Mouse (Mus musculus) right cerebral cortex, postnatal 4 days (tissue): ENCODE measurements around the gene Atp2a3.

ENCODE experiments used
- DNase-seq: peaks from one replicate; pipeline ENCODE4 v3.0.0-alpha.2; 2022

Atp2a3 gene

DNA sequence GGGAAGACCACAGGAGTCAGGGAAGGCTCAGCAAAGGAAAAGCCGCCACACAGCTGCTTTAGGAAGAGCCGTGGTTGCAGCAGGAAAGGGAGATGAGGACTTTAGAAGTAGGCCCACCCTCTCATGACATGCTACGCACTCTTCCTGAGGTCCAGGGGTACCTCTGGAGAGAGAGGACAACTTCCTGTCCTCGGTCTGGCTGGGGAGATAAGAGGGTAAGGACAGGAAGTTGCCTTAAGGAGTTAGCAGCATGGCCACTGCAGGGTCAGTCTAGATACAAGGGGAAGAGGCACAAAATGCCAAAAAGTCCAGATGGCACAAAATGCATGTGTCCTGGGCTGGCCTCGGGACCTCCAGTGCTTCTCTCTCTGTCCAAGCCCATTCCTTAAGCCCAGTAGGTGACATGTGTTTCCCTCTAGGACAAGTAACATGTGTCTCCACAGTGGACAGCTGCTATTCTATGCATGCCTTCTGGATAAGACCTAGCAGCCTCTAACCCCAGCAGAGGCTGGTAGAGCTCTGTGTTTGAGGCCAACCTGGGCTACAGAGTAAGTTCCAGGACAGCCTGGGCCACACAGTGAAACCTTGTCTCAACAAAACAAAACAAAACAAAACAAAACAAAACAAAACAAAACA lies 5.5 kb upstream of the Atp2a3 start:
- no peak for DNase-seq

DNA sequence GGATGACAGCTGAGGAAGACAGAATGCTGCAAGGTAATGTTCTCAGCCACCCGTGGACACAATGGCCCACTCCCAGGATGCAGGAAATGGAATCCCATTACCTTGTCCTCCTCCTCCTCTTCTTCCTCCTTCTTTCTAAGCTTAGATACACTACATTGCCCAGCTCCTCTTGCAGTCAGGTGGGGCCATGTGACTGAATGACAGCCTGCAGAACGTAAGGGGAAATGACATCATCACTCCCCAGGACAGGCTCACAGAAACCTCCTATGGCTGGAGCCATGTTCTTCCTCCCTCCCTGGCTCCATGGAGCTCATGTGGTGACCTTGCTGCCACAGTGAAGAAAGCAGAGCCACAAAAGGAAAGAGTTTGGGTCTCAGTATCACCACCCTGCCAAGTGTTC lies 3.7 kb upstream of the Atp2a3 start:
- no peak for DNase-seq

GRCm38 (mm10) chr11:72959924-72960679 lies 867 bp upstream of the Atp2a3 start:
- DNase-seq, result no peak

DNA sequence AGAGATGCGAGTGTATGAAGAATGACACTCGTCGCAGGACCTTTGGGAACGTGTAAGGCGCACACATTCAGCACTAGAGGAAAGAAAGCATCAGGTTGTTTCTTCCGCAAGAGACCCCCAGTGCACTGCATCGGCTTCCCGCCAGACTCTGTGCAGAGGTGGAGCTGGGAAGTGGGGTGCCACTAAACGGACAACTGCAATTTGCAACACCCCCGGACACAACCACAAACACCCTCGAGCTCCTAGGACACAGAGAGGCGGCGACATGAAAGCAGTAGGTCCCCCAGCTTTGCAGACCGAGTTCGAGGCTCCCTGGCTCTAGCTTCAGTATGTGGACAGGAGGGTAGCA lies 272 bp upstream of the Atp2a3 start:
- DNase-seq, result no peak

DNA sequence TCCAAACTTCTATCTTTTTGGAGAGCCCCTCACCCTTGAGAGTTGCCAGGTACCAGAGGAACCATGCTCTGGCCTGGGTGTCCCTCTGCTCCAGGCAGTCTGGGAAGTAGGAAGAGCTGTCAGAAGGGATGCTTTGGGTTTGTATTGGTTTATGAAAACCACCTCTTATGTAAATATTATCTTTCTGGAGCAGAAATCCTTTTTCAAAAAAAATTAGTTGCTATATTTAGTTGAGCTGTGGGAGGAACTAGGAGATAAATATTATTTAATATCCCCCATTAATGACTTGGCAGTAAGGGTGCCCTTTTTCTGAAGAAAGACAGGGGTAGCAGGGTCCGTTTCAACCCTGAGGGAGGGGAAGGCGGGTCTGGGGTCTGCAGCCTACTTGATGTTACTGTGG lies 1.4 kb downstream of the Atp2a3 start:
- no peak for DNase-seq

- DNase-seq, result no peak
Measured at GRCm38 (mm10) chr11:72963058-72963788, 2.3 kb downstream of the Atp2a3 start.

- DNase-seq, result no peak
Measured at GRCm38 (mm10) chr11:72963789-72964294, 2.9 kb downstream of the Atp2a3 start.

- DNase-seq, result no peak
Measured at GRCm38 (mm10) chr11:72974995-72975503, 14.1 kb downstream of the Atp2a3 start.

- DNase-seq, result no peak
Measured at GRCm38 (mm10) chr11:72982516-72982915, 21.5 kb downstream of the Atp2a3 start.

GRCm38 (mm10) chr11:72983283-72983682 lies 22.3 kb downstream of the Atp2a3 start:
- no peak for DNase-seq

DNA sequence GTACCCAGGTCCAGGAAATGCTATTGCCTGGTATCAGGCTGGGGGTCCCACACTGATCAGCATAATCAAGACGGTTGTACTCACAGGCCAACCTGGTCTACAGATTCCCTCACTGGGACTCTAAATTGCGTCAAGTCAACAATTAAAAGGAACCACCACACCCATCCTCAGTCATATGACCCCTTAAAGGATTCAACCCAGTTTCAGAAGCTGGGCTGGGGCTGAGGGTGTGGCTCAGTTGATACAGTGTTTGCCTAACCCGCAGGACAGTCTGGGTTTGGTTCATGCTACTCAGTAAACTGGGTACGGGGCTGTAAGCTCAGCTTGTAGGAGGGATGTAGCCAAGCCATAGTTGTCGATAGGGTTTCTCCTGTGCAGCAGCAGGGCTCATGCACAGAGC lies 25.8 kb downstream of the Atp2a3 start:
- DNase-seq, result no peak

DNA sequence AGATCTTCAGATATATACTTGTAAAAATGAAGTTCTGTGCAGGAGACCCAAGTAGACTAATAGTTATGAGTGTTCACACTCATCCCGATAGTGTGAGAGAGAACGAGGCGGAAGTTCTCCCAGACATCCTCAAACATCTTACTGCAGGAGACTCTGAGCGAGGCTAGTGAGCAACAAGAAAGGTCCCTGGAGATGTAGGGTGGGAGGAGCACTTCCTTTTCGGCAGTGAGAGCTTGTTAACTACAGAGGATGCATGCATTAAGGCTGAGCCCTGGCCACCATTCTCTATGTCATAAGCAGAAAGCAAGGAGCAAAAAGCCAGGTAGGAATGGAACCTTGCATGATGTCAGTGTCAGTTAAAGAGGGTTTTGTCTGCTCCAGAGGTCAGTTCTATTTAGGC lies 26.3 kb downstream of the Atp2a3 start:
- DNase-seq, result no peak

DNA sequence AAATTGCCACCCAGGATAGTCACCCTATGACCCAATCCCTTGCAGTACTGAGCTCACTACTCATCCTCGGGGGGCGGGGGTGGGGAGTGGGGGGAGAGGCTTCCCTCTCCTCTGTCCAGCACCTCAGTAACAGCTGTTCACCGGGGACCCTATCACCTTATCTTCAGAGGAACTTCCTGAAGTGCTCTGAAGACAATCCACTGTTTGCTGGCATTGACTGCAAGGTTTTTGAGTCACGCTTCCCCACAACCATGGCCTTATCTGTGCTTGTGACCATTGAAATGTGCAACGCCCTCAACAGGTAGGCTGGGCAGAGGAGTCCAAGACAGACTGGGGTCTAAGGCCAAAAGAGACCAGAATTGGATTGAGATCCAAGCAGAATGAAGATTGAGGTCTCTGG lies 26.8 kb downstream of the Atp2a3 start:
- DNase-seq, result no peak

DNA sequence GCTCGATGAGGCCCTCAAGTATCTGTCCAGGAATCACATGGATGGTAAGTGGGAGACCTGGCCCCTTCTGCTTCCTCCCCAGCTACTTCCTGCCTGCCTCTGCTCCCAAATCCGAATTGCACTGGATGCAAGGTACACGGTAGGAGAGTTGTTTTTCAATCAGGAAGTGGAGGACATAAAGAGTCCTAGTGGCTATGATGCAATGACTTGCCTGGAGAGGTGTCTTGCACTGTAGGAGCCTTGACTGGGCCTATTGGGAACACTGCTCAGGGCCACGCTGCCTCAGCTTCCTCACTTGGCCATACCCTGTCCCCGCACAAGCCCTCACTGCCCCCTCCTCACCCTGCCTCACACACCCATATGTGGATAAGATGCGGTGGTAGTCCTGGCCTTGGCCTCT lies 28.1 kb downstream of the Atp2a3 start:
- no peak for DNase-seq

GRCm38 (mm10) chr11:72990688-72991087 lies 29.7 kb downstream of the Atp2a3 start:
- no peak for DNase-seq

GRCm38 (mm10) chr11:72991961-72992360 lies 31.0 kb downstream of the Atp2a3 start:
- DNase-seq, result no peak

- DNase-seq, result no peak
Measured at GRCm38 (mm10) chr11:72996346-72996745, 35.4 kb downstream of the Atp2a3 start.

- DNase-seq, result no peak
Measured at GRCm38 (mm10) chr11:72996781-72997180, 35.8 kb downstream of the Atp2a3 start.

DNA sequence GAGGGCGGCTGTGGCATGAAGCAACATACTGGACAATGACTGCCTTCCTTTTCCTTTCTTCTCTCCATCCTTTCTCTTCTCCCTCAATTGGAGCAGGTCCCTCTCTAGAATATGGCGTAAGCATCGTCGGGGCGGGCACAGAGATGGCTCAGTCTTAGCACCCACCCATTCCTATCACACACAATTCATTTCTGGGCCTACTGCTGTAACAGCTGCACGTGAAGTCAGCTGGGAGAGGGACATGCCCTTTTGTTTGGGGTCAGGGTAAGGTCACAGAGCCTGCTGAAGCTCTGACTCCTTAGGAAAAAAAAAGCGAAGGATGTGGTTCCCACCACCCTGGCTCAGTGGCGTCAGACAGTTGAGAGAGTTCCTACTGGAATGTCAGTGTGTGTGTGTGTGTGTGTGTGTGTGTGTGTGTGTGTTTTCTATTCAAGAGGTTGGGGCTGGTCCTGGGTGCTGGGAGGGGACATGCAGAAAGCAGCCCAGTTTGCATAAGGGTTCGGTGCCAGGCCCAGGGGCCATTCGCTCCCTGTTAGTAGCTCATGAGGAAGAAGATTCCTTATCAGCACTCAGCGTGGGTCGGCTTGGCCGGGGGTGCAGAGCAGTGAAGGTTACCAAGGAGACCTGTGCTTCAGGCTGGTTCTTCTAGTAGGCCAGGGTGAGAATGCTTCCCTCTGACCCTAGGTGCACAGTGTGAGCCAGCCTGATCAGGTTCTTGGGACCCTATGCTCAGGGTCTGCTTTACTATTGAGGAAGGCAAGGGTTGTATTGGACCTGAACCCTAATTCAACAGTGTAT lies 36.8 kb downstream of the Atp2a3 start:
- DNase-seq, result no peak

DNA sequence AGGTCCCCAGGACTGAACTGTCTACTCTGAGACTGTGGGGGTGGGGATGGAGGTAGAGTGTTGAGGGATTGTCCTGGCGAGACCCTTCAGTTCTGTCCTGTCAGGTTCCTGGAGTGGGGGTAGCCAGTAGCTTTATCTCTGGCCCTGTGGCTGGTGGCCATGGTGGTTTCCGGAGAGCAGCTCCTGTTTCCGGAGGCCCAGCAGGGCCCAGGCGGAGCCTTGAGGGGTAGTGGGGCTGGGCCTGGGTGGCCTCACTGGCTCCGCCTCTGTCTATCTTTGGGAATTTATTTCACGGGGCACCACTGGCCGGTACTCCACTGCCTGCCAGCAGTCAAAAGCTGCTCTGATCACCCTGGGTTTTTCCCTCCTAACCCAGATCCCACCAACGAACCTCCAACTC lies 37.8 kb downstream of the Atp2a3 start, which contains the start of gene P2rx1:
P2rx1 (plus strand) TSS at position 333 of the 400 bp plus-strand sequence.
- DNase-seq, result no peak

GRCm38 (mm10) chr11:73001029-73001428 lies 40.1 kb downstream of the Atp2a3 start:
- peak; percentile 46 for DNase-seq

GRCm38 (mm10) chr11:73006377-73006776 lies 45.4 kb downstream of the Atp2a3 start:
- no peak for DNase-seq

- DNase-seq, result no peak
Measured at GRCm38 (mm10) chr11:73007113-73007512, 46.1 kb downstream of the Atp2a3 start.
